Mouse (Mus musculus) liver, embryonic 14 days (tissue): ENCODE measurements around the gene Olfr642. TPM values are rescaled to one million over a fixed set of nuclear protein-coding genes. Genes with fewer than 3 reads are reported as not detected.

Source experiments
- polyA plus RNA-seq: library from polyadenylated mRNA; depleted of rRNA; stranded (reverse); fragments of >200 nt; gene quantifications from 2 replicates; pipeline ENCODE4 v1.2.3, GENCODE M21; 2012; rRNA removed

Olfr642 gene
- not detected in 2 replicates for polyA plus RNA-seq

DNA sequence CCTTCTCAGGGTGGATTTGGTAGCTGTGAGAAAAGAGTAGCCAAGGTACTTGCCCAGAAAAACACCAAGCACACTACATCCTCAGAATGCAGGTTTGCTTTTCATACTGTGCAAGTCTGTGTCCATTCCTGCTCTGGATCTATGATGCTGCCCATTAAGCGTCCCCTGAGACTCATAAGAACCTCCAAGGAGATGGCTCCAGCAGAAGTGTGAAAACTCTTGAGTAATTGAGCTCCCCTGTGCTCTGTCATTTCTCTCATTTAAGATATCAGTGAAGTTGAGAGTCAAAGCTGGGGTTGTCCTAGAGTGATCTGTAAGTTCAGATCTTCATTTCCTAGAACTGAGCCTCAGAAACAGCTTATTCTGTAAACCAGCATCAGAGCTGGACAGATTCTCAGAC lies at the start of gene Olfr642:
Gene Olfr642 (minus strand): TSS at position 101 of the 400 bp plus-strand sequence.

DNA sequence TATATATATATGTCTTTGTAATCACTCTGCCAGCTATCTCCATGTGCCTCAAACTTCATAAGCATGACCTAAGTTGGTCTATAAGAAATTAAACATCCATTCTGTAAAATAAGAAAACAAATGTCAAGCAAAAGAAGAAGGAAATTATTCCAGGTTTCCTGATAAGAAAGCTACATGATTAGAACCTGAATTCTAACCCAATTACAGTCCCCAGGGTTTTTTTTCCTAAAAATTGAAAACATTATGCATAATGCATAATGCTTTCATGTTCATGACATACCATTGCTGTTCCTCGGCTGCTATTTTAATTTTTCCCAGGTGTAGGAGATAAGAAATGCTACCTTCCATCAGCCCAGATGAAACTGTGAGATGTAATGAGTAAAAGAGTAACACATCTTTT lies 32.9 kb upstream of the Olfr642 start, which contains the start of gene Olfr645:
Gene Olfr645 (minus strand): TSS at position 101 of the 400 bp plus-strand sequence.

DNA sequence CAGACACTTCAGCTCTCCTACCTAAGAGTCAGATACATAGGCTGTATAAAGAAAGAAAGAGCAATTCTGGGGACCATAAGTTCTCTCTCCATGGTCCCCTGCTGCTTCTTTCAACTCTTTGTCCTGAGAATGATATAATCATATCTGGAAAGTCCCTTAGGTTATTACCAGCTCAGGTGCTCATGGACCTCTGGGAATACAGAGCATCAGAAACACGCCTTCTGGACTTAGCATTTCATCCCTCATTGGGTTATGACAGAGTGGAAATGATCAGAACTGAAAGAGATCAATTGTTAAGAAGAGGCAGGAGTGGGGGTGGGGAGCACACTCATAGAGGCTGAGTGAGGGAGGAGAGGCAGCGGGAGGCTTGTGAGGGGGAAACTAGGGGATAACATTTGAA lies 19.3 kb upstream of the Olfr642 start, which contains the start of gene Olfr644:
Gene Olfr644 (minus strand): TSS at position 101 of the 400 bp plus-strand sequence.

DNA sequence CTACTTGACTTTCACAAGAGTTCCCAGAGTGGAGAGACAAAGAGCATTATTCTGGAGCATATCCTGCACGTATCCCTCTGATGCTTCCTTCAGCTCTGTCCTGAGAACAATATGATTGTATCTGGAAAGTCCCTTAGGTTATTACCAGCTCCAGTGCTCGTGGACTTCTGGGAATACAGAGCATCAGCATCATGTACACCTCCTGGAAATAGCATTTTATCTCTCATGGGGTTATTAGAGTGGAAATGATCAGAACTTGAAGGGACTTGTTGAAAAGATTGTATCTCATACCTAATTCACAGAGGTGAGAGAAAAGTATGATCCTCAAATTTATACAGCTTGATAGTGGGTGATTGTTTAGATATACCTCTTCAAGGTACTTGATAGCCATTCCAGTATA lies 8.9 kb upstream of the Olfr642 start, which contains the start of gene 4930516K23Rik:
Gene 4930516K23Rik (minus strand): TSS at position 101 of the 400 bp plus-strand sequence.

DNA sequence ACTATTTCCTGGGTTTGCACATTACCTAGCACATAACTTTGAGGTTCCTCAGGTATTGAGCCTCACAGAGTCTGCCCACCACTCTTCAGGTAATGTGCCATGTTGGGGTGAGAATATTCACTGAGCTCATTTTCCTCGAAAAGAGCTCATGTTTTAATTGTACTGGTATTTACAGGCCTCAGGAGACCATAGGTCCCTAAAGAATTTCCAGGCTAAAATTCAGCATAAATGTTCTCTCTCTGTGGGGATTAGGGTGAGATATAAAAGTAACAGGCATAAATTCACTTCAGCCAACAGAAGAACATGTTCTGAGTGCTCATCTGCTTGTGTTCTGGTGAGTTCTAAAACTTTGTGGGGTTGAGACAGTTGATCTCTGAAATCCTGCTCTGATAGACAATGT lies 17.3 kb downstream of the Olfr642 start, which contains the start of gene Olfr641:
Gene Olfr641 (plus strand): TSS at position 301 of the 400 bp plus-strand sequence.

DNA sequence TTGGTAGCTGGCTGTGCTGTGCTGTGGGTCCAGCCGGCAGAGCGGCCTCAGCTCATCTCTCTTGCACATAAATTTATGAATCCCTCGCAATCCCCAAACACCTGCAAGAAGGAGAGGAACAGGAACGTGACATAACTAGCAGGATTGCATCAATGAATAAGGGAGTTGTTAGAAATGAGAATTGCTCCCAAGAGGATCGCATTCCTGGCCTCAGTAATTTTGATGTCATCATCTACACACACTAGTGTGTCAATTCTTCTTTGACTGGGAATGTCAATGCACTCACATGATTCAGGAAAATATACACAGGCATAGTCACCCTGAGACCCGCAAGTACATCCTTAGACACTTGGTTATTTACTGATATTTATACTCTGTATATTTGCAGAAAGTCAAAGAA lies 27.0 kb downstream of the Olfr642 start, which contains the start of gene Olfr640:
Gene Olfr640 (minus strand): TSS at position 101 of the 400 bp plus-strand sequence.

DNA sequence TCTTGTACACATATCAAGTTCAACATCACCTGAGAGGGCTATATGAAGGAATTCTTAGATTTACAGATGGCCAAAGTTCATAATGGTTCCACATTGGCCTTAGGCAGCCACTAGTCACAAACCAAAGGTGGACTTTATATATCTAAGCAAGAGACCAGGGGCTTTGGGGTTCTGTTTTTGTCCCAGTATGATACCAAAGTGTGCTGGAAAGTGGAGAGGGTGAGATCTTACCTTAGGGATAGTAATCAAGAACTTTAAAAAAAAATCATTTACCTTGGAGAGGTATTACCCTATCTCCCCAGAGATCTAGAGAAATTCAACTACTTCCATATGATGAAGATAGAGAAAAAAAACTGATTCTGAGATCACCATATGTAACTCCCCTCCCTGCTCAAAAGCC lies 35.3 kb downstream of the Olfr642 start, which contains the start of gene Olfr639:
Gene Olfr639 (minus strand): TSS at position 101 of the 400 bp plus-strand sequence.

DNA sequence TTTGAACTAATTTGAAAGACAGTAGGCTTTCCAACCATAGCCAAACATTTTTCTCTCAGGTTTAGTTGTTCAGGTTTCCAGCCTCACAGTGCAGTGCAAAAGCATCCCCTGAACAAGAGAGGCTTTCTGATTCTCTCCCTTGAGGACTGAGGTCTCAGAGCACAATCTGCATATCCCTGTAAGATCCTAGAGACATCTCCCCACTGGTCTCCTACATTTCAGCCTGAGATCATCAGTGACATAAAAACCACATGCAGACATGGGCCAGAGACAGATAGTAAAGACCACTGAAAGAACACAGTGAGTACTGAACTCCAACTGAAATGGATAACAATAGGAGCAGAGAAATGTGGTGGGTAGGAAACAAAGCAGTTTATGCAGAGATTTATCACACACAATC lies 54.0 kb downstream of the Olfr642 start, which contains the start of gene Olfr638:
Gene Olfr638 (plus strand): TSS at position 301 of the 400 bp plus-strand sequence.

Other genes starting within 250 kb of the Olfr642 start
- 72,714 and 77,546 TPM in 2 replicates for gene Hbb-bt, start 238.7 kb downstream of the Olfr642 start, polyA plus RNA-seq
- gene Hbb-bs, start 224.6 kb downstream of the Olfr642 start, polyA plus RNA-seq: 210,584 and 218,066 TPM in 2 replicates
- 0.17 and 0.27 TPM in 2 replicates for gene Hbb-bh2, start 212.1 kb downstream of the Olfr642 start, polyA plus RNA-seq
- 208 and 218 TPM in 2 replicates for gene Hbb-bh1, start 209.5 kb downstream of the Olfr642 start, polyA plus RNA-seq
- 398 and 559 TPM in 2 replicates for gene Hbb-y, start 199.4 kb downstream of the Olfr642 start, polyA plus RNA-seq
- gene Olfr66, start 166.4 kb downstream of the Olfr642 start, polyA plus RNA-seq: 0.01 and 0.05 TPM in 2 replicates
- gene Olfr64, start 158.2 kb downstream of the Olfr642 start, polyA plus RNA-seq: not detected in 2 replicates
- gene Olfr65, start 149.2 kb downstream of the Olfr642 start, polyA plus RNA-seq: not detected in 2 replicates
- gene Olfr631, start 123.8 kb downstream of the Olfr642 start, polyA plus RNA-seq: 0.45 and 0.77 TPM in 2 replicates
- 1.6 and 1.8 TPM in 2 replicates for gene Olfr632, start 118.3 kb downstream of the Olfr642 start, polyA plus RNA-seq
- gene Olfr633, start 108.2 kb downstream of the Olfr642 start, polyA plus RNA-seq: 0.02 and 0.09 TPM in 2 replicates
- gene Olfr635, start 81.5 kb downstream of the Olfr642 start, polyA plus RNA-seq: under 0.01 TPM in 2 replicates
- 0.05 TPM in 2 replicates for gene Olfr638, start 53.9 kb downstream of the Olfr642 start, polyA plus RNA-seq
- gene Olfr639, start 35.4 kb downstream of the Olfr642 start, polyA plus RNA-seq: not detected in 2 replicates
- not detected in 2 replicates for gene Olfr640, start 27.1 kb downstream of the Olfr642 start, polyA plus RNA-seq
- gene Olfr641, start 17.2 kb downstream of the Olfr642 start, polyA plus RNA-seq: not detected in 2 replicates
- not detected in 2 replicates for gene 4930516K23Rik, start 8.8 kb upstream of the Olfr642 start, polyA plus RNA-seq
- gene Olfr644, start 19.2 kb upstream of the Olfr642 start, polyA plus RNA-seq: not detected in 2 replicates
- not detected in 2 replicates for gene Olfr645, start 32.8 kb upstream of the Olfr642 start, polyA plus RNA-seq
- gene Olfr646, start 52.2 kb upstream of the Olfr642 start, polyA plus RNA-seq: not detected in 2 replicates
- gene Ubqln5, start 77.2 kb upstream of the Olfr642 start, polyA plus RNA-seq: not detected in 2 replicates
- not detected in 2 replicates for gene Olfr643, start 84.7 kb upstream of the Olfr642 start, polyA plus RNA-seq
- gene Ubqln3, start 90.6 kb upstream of the Olfr642 start, polyA plus RNA-seq: not detected in 2 replicates
- gene Ubqlnl, start 97.9 kb upstream of the Olfr642 start, polyA plus RNA-seq: not detected in 2 replicates
- gene Olfm5, start 112.2 kb upstream of the Olfr642 start, polyA plus RNA-seq: 0.01 TPM in 1 of 2 replicates, not detected in the other
- 0.03 and 0.06 TPM in 2 replicates for gene Olfr648, start 130.7 kb upstream of the Olfr642 start, polyA plus RNA-seq
- gene Olfr649, start 143.3 kb upstream of the Olfr642 start, polyA plus RNA-seq: not detected in 2 replicates
- gene Trim6, start 166.1 kb upstream of the Olfr642 start, polyA plus RNA-seq: 0.59 and 0.62 TPM in 2 replicates
- gene Trim34a, start 191.8 kb upstream of the Olfr642 start, polyA plus RNA-seq: 1.8 and 2.3 TPM in 2 replicates
- 0.26 and 0.39 TPM in 2 replicates for gene Trim5, start 235.4 kb upstream of the Olfr642 start, polyA plus RNA-seq